Mouse (Mus musculus) lung, adult 2 months (tissue): ENCODE measurements around the gene Trim43c. TPM values are rescaled to one million over a fixed set of nuclear protein-coding genes. Genes with fewer than 3 reads are reported as not detected.
"Not testable (repeated sequence)": the region's sequence is repeated elsewhere in the genome, so short reads cannot be mapped to it uniquely, and the experiment has no call there.

Source experiments
- DNase-seq: peaks from one replicate; pipeline ENCODE4 v3.0.0; 2022
- H3K4me1 ChIP-seq: fragments of 200-500 bp; 2 replicates; pipeline ENCODE4 v1.6.1; 2011; ENCODE audit warnings: low read length; ENCODE audit not compliant: control insufficient read depth, insufficient read depth
- H3K4me3 ChIP-seq: fragments of 200-500 bp; replicated peaks from 2 replicates; pipeline ENCODE3; 2011; ENCODE audit warnings: low read depth, mild to moderate bottlenecking, control low read depth, low read length; ENCODE audit errors: extremely low read depth
- POLR2A ChIP-seq: fragments of 200-500 bp; IDR thresholded peaks from 2 replicates; pipeline ENCODE4 v1.6.1; 2011; ENCODE audit warnings: low read depth, mild to moderate bottlenecking, control low read depth, low read length, borderline replicate concordance; ENCODE audit errors: extremely low read depth
- WGBS: fragments of 180-500 bp; shearing (Covaris S2); methylation state at CpG from one replicate; pipeline ENCODE4 v1.1.7; 2018; 5-methylcytosine and 5-hydroxymethylcytosine counted together
- polyA plus RNA-seq: library from polyadenylated mRNA; depleted of rRNA; stranded (reverse); fragments of >200 nt; gene quantifications from 2 replicates; pipeline ENCODE4 v1.2.3, GENCODE M21; 2012; rRNA removed

Gene Trim43c
- polyA plus RNA-seq: not detected in 2 replicates

- DNase-seq, H3K4me1 ChIP-seq, H3K4me3 ChIP-seq: not testable (repeated sequence)
- 81% methylated on average over 2 of the region's 2 CpGs for WGBS
Measured at GRCm38 (mm10) chr9:88838864-88839263, at the start of gene Trim43c. Trim43c (plus strand) TSS chr9:88839164.

GRCm38 (mm10) chr9:88853072-88853471 lies 14.1 kb downstream of the Trim43c start:
- 82% methylated on average over 7 of the region's 7 CpGs for WGBS
- not testable (repeated sequence) for DNase-seq, H3K4me1 ChIP-seq, H3K4me3 ChIP-seq

GRCm38 (mm10) chr9:88858566-88859492 lies 19.9 kb downstream of the Trim43c start:
- H3K4me1 ChIP-seq: not testable (repeated sequence)
- DNase-seq: peak; percentile 75
- TF ChIP-seq POLR2A: 0 out of 2 replicates have a peak, but pooled peaks have one; percentile 14
- 1% methylated on average over 52 of the region's 52 CpGs for WGBS
- peak overlapping the region; percentile 23 for H3K4me3 ChIP-seq

Other genes starting within 250 kb of the Trim43c start
- 12.3 and 17.7 TPM in 2 replicates for gene Mthfsl, start 118.9 kb upstream of the Trim43c start, polyA plus RNA-seq
- gene Bcl2a1d, start 107.2 kb upstream of the Trim43c start, polyA plus RNA-seq: 3.9 and 6.8 TPM in 2 replicates
- 4.4 and 5.8 TPM in 2 replicates for gene Bcl2a1a, start 117.7 kb downstream of the Trim43c start, polyA plus RNA-seq